Mouse (Mus musculus) liver, adult 2 months (tissue): ENCODE data around the gene Homez.

Experiments used
- CTCF ChIP-seq: fragments of 200-500 bp; IDR thresholded peaks from 2 replicates; pipeline ENCODE4 v1.5.1; 2011; ENCODE audit warnings: low read depth, low read length, control low read depth
- POLR2A ChIP-seq: fragments of 200-500 bp; IDR thresholded peaks from 2 replicates; pipeline ENCODE4 v1.6.1; 2011; ENCODE audit warnings: low read length, control low read depth; ENCODE audit not compliant: insufficient read depth; ENCODE audit errors: extremely low read depth

GRCm38 (mm10) chr14:54813991-54814390 lies 56.8 kb downstream of the Homez start, which contains the start of gene Rnf212b:
- TF ChIP-seq CTCF (no peak), POLR2A (no peak)
